Mouse (Mus musculus) MEL (cell line): ENCODE measurements at regions not wholly inside any gene's neighbourhood (a gene's known extent, or its start where the extent isn't known, plus 50 kb on each side); places are given as distances from the start of the nearest gene placed in this dataset.

Experiments
- DNase-seq: peaks from one replicate; pipeline ENCODE4 v3.0.0; 2011; ENCODE audit warnings: low read depth, low spot score
- H3K27ac ChIP-seq: 2 replicates; pipeline ENCODE4 v1.5.1; 2012; ENCODE audit warnings: low read depth, mild to moderate bottlenecking, control low read depth, low read length, moderate library complexity; ENCODE audit not compliant: control insufficient read depth
- H3K27me3 ChIP-seq, 2 experiments: fragments of 150-350 bp in 1 of 2; sonication (generic) in 1 of 2; 2 replicates each; pipeline ENCODE4 v1.6.1; 2012; ENCODE audit warnings: low read length in 2 of 2, mild to moderate bottlenecking in 2 of 2, improper control_type of control experiment in 1 of 2, moderate library complexity in 1 of 2; ENCODE audit not compliant: insufficient read depth in 2 of 2, control insufficient read depth in 1 of 2
- H3K36me3 ChIP-seq, 2 experiments: 2 replicates each; pipeline ENCODE4 v1.6.1; 2012 to 2014; ENCODE audit warnings: low read length in 2 of 2, improper control_type of control experiment in 1 of 2, inconsistent platforms in 1 of 2, mild to moderate bottlenecking in 1 of 2; ENCODE audit not compliant: insufficient read depth in 2 of 2, control insufficient read depth in 1 of 2
- H3K4me1 ChIP-seq, 2 experiments: fragments of 150-350 bp in 1 of 2; sonication (generic) in 1 of 2; 2 replicates each; pipeline ENCODE4 v1.6.1; 2012; ENCODE audit warnings: low read length in 2 of 2, improper control_type of control experiment in 1 of 2, mild to moderate bottlenecking in 1 of 2; ENCODE audit not compliant: insufficient read depth in 2 of 2, control insufficient read depth in 1 of 2
- H3K4me3 ChIP-seq, 2 experiments: fragments of 150-350 bp in 1 of 2; sonication (generic) in 1 of 2; 2 replicates each; pipeline ENCODE4 v1.5.1; 2012; ENCODE audit warnings: low read depth in 2 of 2, low read length in 2 of 2, mild to moderate bottlenecking in 2 of 2, moderate library complexity in 2 of 2, control low read depth in 1 of 2, improper control_type of control experiment in 1 of 2; ENCODE audit not compliant: control insufficient read depth in 1 of 2, insufficient read depth in 1 of 2
- H3K79me2 ChIP-seq: 2 replicates; pipeline ENCODE4 v1.6.1; 2012; ENCODE audit warnings: mild to moderate bottlenecking, low read length, moderate library complexity; ENCODE audit not compliant: control insufficient read depth, poor library complexity, insufficient read depth
- H3K9ac ChIP-seq: 2 replicates; pipeline ENCODE4 v1.6.1; 2012; ENCODE audit warnings: low read depth, mild to moderate bottlenecking, control low read depth, low read length, moderate library complexity; ENCODE audit not compliant: control insufficient read depth, poor library complexity, severe bottlenecking
- H3K9me3 ChIP-seq: fragments of 150-350 bp; sonication (generic); replicated peaks from 2 replicates; pipeline ENCODE4 v1.6.1; 2012; ENCODE audit warnings: mild to moderate bottlenecking, low read length, improper control_type of control experiment, moderate library complexity; ENCODE audit not compliant: insufficient read depth
- ELF1 ChIP-seq: IDR thresholded peaks from 2 replicates; pipeline ENCODE4 v1.6.1; 2014; ENCODE audit warnings: low read depth, mild to moderate bottlenecking, inconsistent platforms, low read length, improper control_type of control experiment, moderate library complexity
- GABPA ChIP-seq: IDR thresholded peaks from 2 replicates; pipeline ENCODE4 v1.6.1; 2012; ENCODE audit warnings: low read depth, mild to moderate bottlenecking, inconsistent platforms, low read length, improper control_type of control experiment, moderate library complexity
- GATA1 ChIP-seq: IDR thresholded peaks from 2 replicates; pipeline ENCODE4 v1.6.1; 2011; ENCODE audit warnings: low read depth, low read length, improper control_type of control experiment
- NRF1 ChIP-seq: IDR thresholded peaks from 2 replicates; pipeline ENCODE4 v1.6.1; 2014; ENCODE audit warnings: low read depth, mild to moderate bottlenecking, inconsistent platforms, low read length, improper control_type of control experiment, moderate library complexity; ENCODE audit not compliant: poor library complexity, insufficient read depth, severe bottlenecking
- POLR2A ChIP-seq, 2 experiments: IDR thresholded peaks; 2 replicates each; pipeline ENCODE4 v1.6.1; 2011 to 2012; ENCODE audit warnings: low read length in 2 of 2, mild to moderate bottlenecking in 2 of 2, control low read depth in 1 of 2, improper control_type of control experiment in 1 of 2, low read depth in 1 of 2, moderate library complexity in 1 of 2; ENCODE audit not compliant: control insufficient read depth in 1 of 2, insufficient read depth in 1 of 2, poor library complexity in 1 of 2
- USF2 ChIP-seq, 2 experiments: IDR thresholded peaks; 2 replicates each; pipeline ENCODE4 v1.6.1; 2011 to 2012; ENCODE audit warnings: improper control_type of control experiment in 2 of 2, low read length in 2 of 2, borderline replicate concordance in 1 of 2, inconsistent platforms in 1 of 2, low read depth in 1 of 2, mild to moderate bottlenecking in 1 of 2; ENCODE audit not compliant: insufficient read depth in 1 of 2
- ZMIZ1 ChIP-seq: IDR thresholded peaks from 2 replicates; pipeline ENCODE4 v1.6.1; 2012; ENCODE audit warnings: low read depth, mild to moderate bottlenecking, inconsistent platforms, low read length, improper control_type of control experiment, moderate library complexity
- ZNF384 ChIP-seq: IDR thresholded peaks from 2 replicates; pipeline ENCODE4 v1.6.1; 2012; ENCODE audit warnings: low read depth, mild to moderate bottlenecking, inconsistent platforms, low read length, improper control_type of control experiment

DNA sequence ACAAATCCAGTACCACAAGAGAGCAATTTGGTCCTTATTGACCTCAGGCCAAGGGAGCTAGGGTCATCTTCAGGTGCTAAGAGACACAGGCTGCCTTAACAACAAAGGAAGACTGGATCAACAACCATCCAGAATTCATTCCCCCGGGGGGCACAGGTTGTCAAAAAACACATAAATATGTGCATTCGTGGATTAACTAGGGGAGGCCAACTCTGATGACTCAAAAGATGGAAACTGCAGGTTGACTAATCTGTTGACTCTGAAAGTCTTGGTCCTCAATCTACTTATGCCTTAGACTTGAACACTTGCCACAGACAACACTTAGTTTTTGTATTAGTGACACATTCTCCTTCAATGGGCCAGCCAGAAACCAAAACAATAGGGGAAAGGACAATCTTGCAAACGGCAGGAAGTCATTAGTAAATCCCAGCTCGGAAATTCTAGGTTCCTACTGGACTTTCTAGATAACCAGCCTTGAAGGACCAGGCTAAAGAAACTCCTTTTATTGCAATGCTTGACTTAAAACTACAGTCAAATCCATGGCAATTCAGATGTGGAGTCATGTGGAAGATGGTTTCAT is 353.5 kb upstream of the Gm10295 start:
- Histone ChIP-seq H3K9ac (no peak overlapping the region), H3K27me3 (no peaks in the 10 kb centered on the region), H3K4me1 (no peaks in the 10 kb centered on the region), H3K36me3 (no peaks in the 10 kb centered on the region), H3K9me3 (no peaks in the 10 kb centered on the region), H3K4me3 (no peak overlapping the region), H3K27ac (no peak overlapping the region), H3K79me2 (no peaks in the 10 kb centered on the region)
- TF ChIP-seq ZNF384 (no peak), USF2 (IDR thresholded peaks at IDR 0.05; ENCODE audit: borderline replicate concordance in 1 of 2, insufficient read depth in 1 of 2, low read depth in 1 of 2, low read length in 2 of 2) (no peak), ZMIZ1 (no peak), GATA1 (no peak), GABPA (no peak), NRF1 (no peak), POLR2A (IDR thresholded peaks at IDR 0.05; ENCODE audit: control insufficient read depth in 1 of 2, insufficient read depth in 1 of 2, low read depth in 1 of 2, low read length in 2 of 2, poor library complexity in 1 of 2) (no peak), ELF1 (no peak)
- DNase-seq, result no peak
